Mouse (Mus musculus): ENCODE measurements around the gene Selp.

Selp gene

DNA sequence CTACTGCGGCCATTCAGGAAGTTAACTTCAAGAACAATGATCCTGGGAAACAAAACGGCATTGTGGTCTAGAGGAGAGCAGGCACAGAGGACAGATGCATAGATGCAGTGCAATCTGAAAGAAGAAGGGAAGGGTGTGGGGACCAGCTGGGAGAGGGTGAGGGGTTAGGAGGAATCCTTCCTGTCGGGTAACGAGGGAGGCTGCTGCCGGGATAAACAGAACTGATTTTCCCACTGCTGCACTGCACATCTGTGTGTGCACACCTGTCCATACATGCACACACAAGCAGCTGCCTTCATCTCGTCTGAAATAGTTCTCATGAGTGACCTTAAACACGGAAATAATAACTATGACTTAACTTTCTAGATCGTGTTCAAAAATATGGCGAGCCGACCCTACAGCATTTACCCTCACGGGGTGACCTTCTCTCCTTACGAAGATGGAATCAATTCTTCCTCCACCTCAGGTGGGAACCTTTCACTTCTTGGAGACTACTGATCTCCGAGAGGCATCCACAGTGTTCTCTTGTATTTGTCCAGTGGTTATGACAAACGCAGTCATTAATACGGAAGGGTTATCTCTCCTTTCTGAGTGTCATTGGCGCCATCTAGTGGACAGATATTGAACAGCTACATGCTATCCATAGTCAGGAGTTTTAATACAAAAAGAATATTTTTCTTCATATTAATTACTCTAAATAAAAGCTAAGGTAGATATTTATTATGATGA is 69.2 kb downstream of the Selp start:
- DNase-seq (ENCODE audit: low read depth, low spot score) = peak; percentile 51

DNA sequence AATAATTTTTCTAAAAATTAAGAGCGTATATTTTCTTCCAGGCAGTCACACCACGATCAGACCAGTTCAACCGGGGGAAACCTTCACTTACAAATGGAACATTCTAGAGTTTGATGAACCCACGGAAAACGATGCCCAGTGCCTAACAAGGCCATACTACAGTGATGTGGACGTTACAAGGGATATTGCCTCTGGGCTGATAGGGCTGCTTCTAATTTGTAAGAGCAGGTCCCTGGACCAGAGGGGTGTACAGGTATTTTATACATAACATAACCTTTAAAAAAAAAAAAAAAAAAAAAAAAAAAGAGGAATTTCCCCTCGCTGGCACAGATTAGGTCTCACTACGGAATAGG is 69.8 kb downstream of the Selp start:
- no peak for DNase-seq (ENCODE audit: low read depth, low spot score)

DNA sequence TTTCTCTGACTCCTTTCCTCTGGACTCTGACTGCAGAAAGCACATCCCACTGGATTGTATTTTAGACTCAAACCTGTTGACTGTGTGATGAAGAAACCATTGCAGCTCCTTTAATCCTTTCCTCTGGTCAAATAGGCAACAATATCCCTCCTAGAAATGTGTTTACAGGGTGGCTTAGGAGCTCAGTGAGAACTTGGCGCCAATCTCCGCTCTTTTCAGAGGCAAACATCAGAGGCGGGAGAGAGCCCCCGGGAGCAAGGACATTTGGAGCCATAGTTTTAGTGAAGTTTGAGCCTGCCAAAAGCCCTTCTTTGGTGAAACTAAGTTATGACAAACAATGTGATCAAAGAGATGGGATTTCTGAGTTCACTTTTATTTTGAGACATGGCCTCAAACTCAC is 70.3 kb downstream of the Selp start:
- no peak for DNase-seq (ENCODE audit: low read depth, low spot score)

DNA sequence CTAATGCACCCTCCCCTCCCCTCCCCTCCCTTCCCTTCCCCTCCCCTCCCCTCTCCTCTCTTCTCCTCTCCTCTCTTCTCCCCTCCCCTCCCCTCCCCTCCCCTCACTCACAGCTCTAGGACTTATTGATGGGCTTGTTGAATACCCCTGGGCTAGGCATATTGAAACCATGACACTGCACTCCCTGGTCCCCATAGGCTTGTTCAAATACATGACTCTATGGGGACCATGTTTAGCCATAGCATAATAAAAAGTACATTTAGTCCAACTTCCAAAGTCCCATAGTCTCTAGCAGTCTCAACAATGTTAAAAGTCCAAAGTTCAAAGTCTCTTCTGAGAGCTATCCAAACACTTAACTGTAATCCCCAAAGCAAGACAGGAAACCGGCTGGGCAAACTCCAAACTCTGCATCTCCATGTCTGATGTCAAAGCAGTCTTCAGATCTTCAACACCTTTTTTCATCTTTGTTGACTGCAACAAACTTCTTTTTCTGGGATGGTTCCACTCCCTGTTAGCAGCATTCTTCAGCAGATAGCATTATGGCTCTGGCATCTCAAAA is 72.0 kb downstream of the Selp start:
- DNase-seq (ENCODE audit: low read depth, low spot score) = no peak

DNA sequence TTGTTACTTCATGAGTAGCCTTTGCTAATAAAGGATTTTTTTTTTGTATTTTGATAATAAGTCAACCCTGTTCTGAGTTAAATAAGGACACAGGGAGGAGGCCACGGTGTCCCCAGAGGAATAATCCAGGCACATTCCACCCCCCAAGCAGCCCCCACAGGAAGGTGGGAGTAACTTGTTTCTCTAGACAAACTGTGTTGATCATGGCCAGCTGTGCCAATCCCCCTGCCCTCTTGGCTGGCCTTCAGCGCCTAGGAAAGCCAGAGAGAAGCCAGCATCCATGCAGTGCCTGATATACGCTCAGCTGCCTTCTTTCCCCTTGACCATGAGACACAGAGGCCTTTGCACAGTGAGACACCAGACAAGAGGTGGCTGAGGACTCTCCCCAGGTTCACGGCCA is 84.5 kb downstream of the Selp start:
- DNase-seq (ENCODE audit: low read depth, low spot score) = no peak

Data from R1 (cell line).